Mouse (Mus musculus): ENCODE results near the gene Mfrp. TPM values are rescaled to one million over a fixed set of nuclear protein-coding genes. Genes with fewer than 3 reads are reported as not detected.
A peak's percentile ranks its signal among the peaks of the same experiment; 100 is the strongest.

Gene Mfrp
- total RNA-seq (2021) = not detected

DNA sequence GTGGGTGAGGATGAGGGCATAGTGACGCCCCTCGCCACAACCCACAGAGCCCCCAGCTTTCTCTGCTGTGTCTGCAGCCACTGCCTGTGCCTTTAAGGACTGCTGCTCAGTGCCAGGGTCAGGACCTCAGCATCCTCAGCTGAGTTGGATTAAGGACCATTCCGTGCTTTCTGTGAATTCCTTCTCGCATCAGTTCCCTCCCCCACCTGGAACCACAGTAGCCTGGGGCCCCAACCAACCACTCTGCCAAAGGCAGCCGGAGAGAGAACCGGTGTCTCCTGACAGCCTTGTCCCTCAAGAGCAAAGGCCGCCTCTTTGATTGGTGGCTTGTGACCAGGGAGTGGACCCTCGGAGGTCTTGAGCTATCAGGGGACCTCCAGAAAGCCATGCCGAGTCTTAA is at the start of gene Mfrp:
Mfrp (plus strand) TSS at position 240 of the 400 bp plus-strand sequence.
- intact Hi-C loops (cut with DNase I) = no loop called here
- DNase-seq (ENCODE audit: low spot score) = no peak

DNA sequence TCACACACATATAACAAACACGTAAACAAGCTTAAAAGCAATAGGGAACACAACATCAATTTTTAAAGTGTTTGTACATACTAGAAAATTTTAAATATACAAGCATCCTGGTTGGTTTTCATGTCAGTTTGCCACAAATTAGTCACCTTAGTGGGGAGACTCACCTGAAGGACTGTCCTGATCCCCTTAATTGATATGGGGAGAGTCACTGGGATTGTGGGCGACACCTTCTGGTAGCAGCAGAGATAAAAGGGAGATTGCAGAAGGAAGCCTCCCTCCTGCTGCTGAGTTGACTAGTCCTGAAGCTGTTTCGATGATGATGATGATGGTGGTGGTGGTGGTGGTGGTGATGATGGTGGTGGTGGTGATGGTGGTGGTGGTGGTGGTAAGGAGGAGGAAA is 48.7 kb upstream of the Mfrp start:
- DNase-seq (ENCODE audit: low spot score) = no peak
- intact Hi-C loops (cut with DNase I) = no loop called here

DNA sequence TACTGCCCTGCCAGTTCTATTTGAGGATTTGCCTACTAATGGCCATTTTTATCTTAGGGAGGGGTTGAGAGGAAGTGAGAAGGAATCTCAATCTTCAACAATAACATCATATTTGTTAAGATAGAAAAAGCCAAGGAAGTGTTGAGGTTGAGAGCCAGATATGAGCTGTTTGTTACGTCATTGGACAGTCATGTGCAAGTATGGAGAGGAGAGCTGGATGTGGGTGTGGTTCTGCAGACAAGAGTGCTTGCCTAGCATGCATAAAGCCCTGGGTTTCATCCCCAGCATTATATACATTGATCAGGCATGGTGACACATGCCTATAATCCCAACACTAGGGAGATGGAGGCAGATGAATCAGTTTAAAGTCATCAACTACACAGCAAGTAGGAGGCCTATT is 47.6 kb upstream of the Mfrp start:
- no peak for DNase-seq (ENCODE audit: low spot score)
- intact Hi-C loops (cut with DNase I) = no loop called here

DNA sequence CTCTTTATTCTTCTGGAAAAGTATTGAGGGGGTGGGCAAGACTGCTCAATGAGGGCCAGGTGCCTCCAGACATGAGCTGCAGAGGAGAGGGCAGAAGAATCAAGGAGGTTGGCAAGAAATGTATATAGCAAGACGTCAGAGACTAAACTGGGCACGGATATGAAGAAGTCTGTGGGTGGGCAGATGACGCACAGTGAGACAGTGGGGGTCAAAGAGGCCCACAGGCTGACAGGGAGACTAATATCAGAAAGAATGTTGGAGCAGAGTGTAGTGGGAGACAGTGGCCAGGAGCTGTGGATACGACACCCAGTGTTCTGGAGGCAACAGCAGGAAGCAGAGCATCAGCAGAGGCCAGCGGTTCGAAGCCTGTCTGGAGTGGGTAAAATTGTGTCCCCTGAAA is 42.9 kb upstream of the Mfrp start:
- no peak for DNase-seq (ENCODE audit: low spot score)
- intact Hi-C loops (cut with DNase I) = no loop called here

DNA sequence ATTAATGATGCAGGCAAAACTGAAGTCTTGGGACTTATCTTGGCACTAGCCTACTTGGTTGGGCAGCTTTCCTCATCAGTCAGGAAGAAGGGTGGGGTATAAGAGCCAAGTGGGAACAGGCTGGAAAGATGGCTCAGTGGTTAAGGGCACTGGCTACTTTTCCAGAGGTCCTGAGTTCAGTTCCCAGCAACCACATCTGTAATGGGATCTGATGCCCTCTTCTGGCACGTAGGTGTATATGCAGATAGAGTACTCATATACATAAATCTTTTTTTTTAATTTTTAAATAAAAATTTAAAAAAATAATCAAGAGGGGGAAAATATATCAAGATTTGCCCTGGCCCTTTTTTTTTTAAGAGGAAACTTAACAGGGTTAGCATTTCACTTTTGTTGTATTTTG is 36.4 kb upstream of the Mfrp start:
- intact Hi-C loops (cut with DNase I) = loop anchor here (2.0 kb wide), 1 partner anchor 80 kb away; no protein-coding TSS in a partner anchor
- DNase-seq (ENCODE audit: low spot score) = no peak

DNA sequence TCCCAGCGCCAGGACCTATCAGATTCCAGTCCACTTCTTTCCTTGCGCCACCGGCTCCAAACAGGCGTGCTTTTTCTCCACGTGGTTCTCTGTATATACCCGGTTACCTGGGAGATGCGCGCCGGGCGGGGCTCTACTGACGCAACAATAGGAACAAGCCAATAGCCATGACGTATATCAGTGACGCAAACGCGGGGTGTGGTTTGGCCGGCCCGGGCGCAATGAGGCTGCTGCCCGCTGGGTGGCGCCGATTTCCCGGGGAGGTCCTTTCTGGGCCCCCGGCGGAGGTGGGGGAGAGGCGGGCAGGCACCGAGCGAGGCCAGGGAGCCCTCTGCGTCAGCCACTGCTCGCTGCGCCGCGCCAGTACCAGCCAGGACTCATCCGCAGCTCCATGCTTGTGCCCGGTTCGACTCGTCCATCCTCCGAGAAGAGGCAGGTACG is 34.7 kb upstream of the Mfrp start, which contains the start of gene Usp2:
Usp2 (plus strand) TSS at position 237 of the 441 bp plus-strand sequence.
- intact Hi-C loops (cut with DNase I) = no loop called here

DNA sequence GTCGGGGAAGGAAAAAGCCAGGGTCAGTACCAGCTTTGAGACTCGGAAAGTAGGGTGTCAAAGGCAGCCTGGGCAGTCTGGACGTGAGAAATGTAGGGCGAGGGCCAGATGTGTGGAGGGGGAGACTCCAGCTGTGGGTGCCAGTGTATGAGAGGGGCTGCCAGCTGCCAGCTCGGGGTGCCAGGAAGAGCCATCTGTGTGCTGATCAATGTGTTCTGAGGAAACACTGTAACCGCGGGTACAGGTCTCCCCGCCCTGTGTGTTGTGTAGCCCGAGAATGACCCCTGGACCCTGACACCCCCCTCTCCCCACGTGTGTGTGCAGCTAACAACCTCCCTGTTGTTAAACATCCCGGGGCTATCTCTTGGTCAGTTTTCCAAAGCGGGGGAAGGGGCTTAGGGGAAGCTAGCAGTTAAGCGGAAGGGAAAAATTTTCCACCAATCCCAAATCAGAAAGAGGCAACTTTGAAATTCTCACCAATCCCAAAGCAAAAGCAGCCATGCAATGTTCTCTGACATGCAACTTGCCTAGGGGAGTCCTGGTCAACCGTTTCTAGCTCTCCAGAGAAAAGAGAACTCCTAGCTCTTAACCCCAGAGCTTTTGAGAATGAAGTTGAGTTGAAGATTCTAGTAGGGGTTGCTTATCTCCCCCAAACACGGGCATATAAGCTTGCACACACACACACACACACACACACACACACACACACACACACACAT is 34.1 kb upstream of the Mfrp start:
- DNase-seq (ENCODE audit: low spot score) = no peak
- intact Hi-C loops (cut with DNase I) = no loop called here

More for the DNA sequence above, 34.7 kb upstream of the Mfrp start, which contains the start of gene Usp2:
- peak; percentile 99 for DNase-seq (ENCODE audit: low spot score)

DNA sequence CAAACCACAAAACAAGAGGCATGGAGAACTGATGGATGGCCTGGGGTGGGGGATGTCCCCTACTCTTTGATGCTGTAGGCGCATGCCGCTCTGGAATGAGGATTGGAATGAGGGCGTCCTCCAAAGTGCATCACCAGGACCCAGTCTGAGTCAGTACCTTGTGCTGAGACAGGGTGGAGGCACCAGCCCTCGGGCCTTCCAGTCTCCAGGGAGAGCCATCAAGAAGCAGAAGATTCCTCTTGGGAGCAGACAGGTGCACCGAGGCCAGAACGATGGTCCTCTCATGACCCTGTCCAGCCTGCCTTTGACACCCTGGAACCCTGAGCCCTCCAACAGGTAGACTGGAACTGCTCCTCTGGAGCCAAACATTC is 33.6 kb upstream of the Mfrp start:
- intact Hi-C loops (cut with DNase I) = no loop called here
- DNase-seq (ENCODE audit: low spot score) = no peak

DNA sequence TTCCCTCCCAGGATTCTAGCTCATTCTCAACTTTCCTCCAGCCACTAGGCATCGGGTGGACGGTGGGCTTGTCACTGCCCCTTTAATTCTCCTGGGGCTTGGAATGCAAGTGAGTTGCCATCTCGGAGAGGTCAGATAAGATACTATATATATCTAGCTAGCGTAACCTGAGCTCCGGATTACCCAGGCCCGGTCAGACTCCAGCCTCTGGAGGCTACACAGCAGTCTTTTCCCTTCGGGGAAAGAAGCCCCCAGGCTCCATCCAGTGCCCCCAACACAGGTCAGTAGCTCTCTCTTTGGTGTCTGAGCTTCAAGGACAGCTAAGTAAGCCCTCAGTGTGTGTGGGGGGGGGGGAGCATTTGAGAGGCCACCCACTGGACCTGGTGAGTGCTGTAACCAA is 32.3 kb upstream of the Mfrp start:
- intact Hi-C loops (cut with DNase I) = no loop called here
- DNase-seq (ENCODE audit: low spot score) = no peak

DNA sequence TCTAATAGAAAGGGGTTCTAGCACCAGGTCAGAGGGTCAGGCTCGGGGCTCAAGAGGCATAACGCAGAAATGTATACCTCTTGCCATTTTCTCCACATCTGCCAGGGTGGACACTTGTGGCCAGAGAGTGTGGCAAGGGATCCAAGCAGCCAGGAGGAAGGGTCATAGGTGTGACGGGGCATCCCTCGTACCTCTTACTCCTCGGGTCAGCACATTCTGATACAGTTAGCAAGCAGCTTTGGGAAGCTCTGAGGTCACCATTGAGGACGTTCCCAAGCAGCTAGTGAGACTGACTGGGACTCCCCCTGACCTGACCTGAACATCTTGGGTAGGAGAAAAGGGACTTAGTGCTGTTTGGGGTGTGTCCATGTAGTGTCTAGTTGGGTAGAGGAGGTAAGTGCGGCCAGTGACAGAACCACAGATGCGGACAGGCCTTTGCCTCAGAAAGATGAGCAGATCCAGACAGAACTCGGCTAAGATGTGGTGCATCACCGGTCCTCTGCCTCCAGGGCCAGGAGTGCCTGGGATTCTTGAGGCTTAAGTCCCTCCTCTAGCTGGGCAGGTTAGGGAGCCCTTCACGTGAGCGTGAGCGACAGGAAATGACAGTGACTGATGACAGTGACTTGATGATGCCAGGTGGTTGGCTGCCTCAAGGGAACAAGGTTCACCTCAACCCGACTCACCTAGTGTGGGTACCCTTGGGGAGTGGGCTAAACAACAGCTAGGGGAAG is 31.3 kb upstream of the Mfrp start:
- no peak for DNase-seq (ENCODE audit: low spot score)
- intact Hi-C loops (cut with DNase I) = loop anchor here (5.0 kb wide), 1 partner anchor 37 kb away; the partner anchor contains the start of gene C1qtnf5

DNA sequence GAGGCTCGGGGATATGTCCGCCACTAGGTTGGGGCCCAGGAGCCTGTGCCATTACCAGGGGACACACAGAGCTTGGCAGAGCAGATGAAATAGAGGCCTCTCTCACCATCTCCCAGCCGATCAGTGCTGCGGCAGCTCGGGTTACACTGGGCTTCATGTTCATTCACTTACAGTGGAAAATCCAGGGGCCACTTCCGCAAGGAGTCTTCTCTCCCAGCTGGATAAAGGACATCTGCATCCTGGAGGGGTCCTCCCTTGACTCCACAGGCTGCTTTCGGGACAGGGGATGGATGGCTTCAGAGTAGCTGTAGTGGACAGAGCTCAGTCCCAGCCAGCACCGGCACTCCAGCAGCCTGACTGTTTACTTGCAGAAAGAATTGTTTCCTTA is 30.7 kb upstream of the Mfrp start:
- intact Hi-C loops (cut with DNase I) = loop anchor here (5.0 kb wide), 1 partner anchor 36 kb away; the partner anchor contains the start of gene C1qtnf5
- DNase-seq (ENCODE audit: low spot score) = no peak

DNA sequence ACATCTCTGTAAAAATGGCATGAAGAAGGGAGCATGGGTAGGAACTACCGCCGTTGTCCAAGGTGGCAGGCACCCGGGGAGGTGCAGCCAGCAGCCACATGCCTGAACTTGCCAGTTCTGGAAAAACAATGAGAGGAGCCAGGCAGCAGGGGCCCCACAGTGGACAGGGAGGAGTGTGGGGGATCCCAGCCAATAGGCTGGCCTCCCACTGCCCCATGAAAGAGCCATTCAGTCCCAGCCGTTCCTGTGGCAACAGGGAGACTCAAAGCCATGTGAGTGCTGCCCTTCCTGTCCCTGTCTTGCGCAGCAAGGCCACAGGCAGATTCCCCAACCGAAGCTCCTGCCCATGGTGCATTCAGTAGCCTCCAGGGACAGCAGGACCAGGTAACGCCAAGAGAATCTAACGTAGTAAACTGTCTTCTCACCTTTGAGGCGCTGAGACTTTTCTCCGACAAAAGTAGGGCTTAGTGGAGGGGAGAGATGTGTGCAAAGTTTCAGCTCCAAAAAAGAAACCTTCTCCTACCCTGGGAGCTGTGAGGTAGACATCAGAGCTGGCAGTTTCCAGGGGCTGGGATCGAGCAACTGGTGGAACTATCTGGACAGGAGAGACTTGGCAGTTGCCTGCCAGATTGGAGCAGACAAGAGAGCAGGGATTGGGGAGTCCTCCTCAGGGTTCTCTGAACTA is 29.5 kb upstream of the Mfrp start:
- intact Hi-C loops (cut with DNase I) = loop anchor here (5.0 kb wide), 1 partner anchor 35 kb away; the partner anchor contains the start of gene C1qtnf5
- no peak for DNase-seq (ENCODE audit: low spot score)

DNA sequence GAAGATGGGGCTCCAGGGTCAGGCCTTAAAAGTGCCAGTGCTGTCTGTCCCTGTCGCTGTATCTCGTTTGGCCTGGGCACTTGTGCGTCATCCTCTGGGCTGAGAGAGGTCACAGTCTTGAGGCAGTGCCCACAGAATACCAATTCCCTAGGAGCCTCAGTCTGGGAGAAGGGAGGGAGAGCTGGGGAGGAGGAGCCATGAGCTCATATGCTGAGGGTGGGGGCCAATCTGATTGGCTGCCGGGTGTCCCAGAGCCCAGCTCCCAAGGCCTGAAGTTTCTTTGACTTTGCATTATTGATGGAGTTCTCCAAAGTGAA is 29.0 kb upstream of the Mfrp start:
- DNase-seq (ENCODE audit: low spot score) = peak; percentile 62
- intact Hi-C loops (cut with DNase I) = loop anchor here (5.0 kb wide), 1 partner anchor 35 kb away; the partner anchor contains the start of gene C1qtnf5

DNA sequence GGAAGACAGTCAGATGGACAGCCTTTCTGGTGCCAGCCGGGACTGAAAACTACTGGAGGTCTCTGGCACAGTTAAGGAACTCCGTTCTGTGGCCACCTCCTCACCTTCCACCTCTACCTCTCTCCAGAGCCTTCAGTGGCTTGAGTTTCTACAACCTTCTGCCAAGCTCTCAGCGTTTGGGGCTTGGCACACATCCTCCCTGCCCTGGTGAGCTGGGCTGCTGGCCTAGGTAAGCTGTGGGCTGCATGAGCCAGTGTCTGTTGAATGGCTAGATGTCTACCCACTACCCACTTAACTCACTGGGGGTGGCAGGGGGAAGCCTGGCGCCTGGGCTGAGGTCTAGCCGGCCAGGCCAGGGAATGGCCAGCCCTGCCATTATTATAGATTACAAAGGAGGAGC is 28.4 kb upstream of the Mfrp start:
- no peak for DNase-seq (ENCODE audit: low spot score)
- intact Hi-C loops (cut with DNase I) = loop anchor here (5.0 kb wide), 1 partner anchor 34 kb away; the partner anchor contains the start of gene C1qtnf5

DNA sequence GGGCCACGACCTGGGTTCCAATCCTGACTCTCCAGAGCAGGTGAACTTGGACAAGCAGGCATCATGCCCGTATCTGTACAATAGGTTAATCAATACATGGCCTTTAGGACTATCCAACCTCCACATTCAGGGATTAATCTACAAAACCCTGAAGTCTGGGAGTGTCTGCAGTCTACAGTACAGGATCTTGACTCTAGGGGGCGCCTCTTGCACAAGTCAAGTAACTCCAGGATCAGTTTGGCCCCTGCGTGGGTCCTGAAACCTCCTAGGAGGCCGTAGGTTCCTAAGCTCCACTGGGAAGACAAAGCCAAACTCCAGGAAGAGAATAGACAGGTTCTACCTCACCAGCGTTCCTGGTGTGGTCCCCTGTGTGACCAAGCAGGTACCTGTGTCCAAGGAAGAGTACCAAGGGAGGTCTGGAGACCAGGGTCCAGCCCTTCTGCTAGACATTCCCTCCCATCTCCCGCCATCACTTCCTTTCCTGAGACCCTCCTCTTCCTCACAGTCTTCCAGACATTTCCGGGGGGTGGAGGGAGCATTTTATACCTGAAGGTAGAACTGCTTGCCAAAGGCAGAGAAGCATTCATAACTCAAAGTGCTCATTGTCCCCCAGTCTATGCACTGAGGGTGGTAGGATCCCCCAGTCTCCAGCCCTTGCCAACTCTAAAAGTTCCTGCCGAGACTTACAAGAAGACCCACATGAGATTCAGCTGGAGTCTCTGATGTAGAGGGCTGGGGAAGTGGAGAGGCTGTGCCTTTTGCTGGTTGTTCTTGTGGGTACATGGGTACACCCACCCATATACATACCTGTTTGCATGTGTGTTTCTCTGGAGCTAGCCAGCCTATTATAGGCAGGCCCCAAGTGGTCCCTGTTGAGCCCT is 26.9 kb upstream of the Mfrp start:
- DNase-seq (ENCODE audit: low spot score) = no peak
- intact Hi-C loops (cut with DNase I) = loop anchor here (5.0 kb wide), 1 partner anchor 33 kb away; the partner anchor contains the start of gene C1qtnf5

DNA sequence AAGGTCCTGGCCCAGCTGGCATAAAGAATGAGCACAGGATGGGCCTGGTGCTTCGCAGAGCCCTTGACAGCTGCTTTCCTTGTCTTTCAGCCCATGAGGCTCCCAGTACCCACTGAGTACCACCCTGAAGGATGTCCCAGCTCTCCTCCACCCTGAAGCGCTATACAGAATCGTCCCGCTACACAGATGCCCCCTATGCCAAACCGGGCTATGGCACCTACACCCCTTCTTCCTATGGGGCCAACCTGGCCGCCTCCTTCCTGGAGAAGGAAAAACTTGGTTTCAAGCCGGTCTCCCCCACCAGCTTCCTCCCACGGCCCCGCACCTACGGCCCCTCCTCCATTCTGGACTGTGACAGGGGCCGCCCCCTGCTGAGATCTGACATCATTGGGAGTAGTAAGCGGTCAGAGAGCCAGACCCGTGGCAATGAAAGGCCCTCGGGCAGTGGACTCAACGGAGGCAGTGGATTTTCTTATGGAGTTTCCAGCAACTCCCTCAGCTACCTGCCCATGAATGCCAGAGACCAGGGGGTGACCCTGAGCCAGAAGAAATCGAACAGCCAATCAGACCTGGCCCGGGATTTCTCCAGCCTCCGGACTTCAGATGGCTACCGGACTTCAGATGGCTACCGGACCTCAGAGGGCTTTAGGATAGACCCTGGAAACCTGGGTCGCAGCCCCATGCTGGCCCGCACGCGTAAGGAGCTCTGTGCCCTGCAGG is 26.1 kb upstream of the Mfrp start:
- no peak for DNase-seq (ENCODE audit: low spot score)

DNA sequence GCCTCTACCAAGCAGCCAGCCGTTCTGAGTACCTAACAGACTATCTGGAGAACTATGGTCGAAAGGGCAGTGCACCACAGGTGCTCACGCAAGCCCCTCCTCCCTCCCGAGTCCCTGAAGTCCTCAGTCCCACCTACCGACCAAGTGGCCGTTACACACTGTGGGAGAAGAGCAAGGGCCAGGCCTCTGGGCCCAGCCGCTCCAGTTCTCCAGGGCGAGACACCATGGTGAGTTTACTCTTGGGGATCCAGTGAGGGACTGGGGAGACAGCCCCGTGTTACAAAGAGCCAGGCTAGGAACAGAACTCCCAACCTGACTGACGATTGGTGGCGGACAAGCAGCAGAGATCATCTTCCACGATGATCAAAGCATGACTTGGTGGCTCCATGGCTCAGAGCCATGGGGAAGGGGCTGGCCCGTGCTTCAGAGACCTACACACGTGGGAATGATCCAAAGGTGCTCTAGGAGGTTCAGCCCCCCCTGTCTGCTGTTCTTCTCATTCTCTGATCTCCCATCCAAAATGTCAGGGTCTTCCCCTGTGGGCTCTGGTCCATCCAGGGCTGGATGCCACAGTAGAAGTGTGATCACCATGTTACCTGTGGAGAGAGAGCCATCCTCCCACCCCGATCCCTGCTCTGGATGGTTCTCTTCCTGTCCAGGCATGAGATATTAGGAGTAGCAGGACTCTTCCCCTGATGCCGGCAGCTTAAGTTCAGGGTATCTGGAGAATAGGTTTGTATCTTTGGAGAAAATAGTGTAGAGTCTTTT is 25.3 kb upstream of the Mfrp start:
- intact Hi-C loops (cut with DNase I) = no loop called here
- DNase-seq (ENCODE audit: low spot score) = no peak

More for the DNA sequence above, 26.1 kb upstream of the Mfrp start:
- intact Hi-C loops (cut with DNase I) = no loop called here

DNA sequence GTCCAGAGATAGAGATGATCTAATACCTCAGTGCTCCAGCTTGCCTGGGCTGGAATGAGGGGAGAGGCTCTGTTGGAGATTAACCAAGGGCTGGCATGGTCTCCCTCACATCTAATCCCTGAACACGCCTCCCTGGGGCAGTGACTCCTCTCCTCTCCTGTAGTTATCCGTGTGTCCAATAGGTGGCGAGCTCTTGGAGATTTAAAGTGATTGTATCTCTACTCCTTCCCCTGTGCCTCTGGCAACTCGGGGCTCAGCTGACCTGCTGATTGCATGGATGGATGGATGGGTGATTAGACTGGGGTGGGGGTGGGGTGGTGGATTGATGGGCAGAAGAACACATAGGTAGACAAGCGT is 24.8 kb upstream of the Mfrp start:
- intact Hi-C loops (cut with DNase I) = no loop called here
- no peak for DNase-seq (ENCODE audit: low spot score)
